Mouse (Mus musculus): Measurements from ENCODE around the gene Tmem200a.

- TF ChIP-seq CTCF (IDR thresholded peaks at IDR 0.05; ENCODE audit: borderline replicate concordance, insufficient read depth, low read depth, low read length): no peak
- no peak for TF ChIP-seq POLR2A (IDR thresholded peaks at IDR 0.05; ENCODE audit: borderline replicate concordance, insufficient read depth, low read length)
Measured at GRCm38 (mm10) chr10:25928861-25929368, 149.9 kb downstream of the Tmem200a start.
